Mouse (Mus musculus) adrenal gland, postnatal 14 days (tissue): ENCODE data around the gene Stx16. TPM values are rescaled to one million over a fixed set of nuclear protein-coding genes. Genes with fewer than 3 reads are reported as not detected.

Experiments
- DNase-seq: peaks from one replicate; pipeline ENCODE4 v3.0.0; 2021; ENCODE audit warnings: mixed read lengths
- total RNA-seq: library from RNA; stranded (reverse); gene quantifications from 2 replicates; pipeline ENCODE4 v1.2.3, GENCODE M21; 2021

Gene Stx16
- total RNA-seq, 1 experiment from 2014 or later, result 37.5 TPM

DNA sequence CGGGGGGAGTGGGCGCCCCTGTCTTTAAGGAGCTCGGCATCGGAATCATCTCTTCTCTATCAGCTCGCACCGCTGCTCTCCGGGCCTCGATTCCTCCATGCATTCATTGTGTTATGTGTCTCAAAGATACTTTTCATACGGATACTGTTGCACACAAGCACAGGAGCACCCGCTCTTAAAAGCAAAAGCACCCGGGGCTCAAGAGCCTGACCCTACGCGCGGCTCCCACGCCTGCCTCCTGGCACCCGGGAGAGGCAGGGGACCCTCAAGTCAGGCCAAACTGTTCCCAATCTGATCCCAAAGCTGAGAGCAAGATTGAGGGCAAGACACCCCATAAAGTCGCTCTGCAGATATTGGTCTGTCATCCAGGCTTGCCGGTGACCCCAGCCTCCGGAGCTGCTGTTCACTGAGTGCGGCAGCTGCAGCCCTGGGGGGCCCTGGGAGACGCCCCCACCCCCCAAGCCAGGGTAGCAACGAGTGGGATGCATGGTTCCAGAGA lies 987 bp upstream of the Stx16 start:
- peak; percentile 19 for DNase-seq

DNA sequence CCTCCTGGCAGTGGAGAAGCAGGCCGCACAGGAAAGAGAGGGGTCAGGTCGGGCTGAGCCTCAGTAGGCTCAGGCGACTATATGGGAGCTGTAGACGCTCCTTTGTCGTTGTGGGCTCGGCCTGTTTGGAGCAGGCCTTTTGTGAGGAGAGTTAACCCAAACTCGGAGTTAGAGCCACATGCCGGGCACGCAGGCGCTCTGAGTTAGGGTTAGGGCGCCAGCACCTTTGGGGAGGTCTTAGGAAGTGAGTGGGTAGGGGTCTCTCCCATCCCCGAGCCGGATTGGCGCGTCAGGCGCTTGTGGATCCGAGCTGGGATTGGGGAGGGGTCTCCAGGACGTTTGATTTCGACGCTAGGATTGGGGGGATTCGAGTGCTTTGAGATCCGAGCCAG lies 321 bp downstream of the Stx16 start:
- DNase-seq, result no peak

DNA sequence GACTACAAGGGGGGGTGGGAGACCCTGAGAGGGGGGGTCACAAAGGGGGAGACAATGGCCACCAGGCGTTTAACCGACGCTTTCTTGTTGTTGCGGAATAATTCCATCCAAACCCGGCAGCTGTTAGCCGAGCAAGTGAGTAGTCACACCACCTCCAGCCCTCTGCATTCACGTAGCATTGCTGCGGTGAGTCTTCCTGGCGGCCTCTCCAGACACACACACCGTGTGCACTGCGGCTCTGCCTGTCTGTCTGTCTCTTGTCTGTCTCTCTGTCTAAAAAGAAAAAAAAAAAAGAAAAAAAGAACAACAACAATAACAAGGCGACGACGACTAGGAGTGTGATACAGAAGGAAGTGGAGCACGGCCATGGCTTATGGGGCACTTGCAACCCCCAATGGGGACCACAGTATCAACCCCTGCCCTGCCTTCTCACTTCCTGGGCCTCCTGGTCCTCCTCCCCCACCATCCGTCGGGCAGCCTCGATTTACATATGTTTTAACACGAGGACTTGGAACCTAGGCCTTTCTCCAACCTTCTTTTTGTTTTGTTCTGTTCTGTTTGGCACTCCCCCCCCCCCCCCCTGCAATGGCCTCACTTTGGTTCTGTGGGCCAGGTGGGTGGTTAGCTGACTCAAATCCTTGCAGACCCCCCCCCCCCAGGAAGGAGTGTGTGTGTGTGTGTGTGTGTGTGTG lies 1.0 kb downstream of the Stx16 start:
- DNase-seq, result peak; percentile 45

GRCm38 (mm10) chr2:174077776-174078338 lies 1.7 kb downstream of the Stx16 start:
- DNase-seq, result no peak

GRCm38 (mm10) chr2:174081833-174082232 lies 5.7 kb downstream of the Stx16 start:
- no peak for DNase-seq

DNA sequence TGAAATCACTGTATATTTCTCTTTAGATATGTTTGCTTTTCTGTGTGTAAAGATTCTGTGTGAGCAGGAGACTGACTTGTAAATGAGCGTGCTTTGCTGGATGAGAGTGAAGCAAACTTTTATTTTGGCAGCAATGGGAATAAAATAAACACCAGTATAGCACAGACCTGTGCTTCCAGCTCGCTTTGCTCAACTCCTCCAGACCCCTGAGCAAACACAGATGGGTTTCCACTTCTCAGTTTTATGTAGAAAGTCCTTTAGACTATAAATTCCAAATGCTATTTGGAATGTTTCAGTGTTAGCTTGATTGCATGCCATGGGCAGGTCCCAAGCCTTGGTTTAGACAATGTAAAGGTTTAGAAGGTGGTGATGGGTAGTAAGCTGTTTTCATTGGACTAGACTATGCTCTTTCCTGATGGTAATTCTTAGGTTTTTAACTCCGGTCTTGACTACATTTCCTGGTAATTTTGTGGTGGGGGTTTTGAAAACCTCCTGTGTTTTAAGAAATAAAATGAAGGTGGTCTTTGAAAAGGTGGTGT lies 6.3 kb downstream of the Stx16 start:
- DNase-seq, result no peak

- no peak for DNase-seq
Observed at GRCm38 (mm10) chr2:174095086-174095485, 19.0 kb downstream of the Stx16 start.

DNA sequence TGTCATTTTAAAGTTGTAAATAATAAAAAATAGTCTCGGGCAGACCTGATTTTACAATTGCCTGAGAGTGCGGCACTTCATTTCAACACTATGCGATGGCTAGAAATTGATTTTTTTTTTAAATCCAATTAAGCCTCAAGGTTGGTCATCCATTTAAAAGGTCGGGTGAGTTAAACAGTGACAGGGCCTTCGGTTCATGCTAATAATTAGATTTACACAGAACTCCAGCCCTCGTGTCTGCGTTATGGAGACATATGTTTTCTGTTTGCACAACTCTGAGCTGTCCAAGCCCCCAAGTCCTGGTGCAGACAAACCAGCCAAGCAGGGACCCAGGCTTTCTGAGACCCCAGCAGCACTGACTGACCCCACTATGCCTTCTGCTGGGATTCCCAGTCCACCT lies 26.3 kb downstream of the Stx16 start:
- no peak for DNase-seq

DNA sequence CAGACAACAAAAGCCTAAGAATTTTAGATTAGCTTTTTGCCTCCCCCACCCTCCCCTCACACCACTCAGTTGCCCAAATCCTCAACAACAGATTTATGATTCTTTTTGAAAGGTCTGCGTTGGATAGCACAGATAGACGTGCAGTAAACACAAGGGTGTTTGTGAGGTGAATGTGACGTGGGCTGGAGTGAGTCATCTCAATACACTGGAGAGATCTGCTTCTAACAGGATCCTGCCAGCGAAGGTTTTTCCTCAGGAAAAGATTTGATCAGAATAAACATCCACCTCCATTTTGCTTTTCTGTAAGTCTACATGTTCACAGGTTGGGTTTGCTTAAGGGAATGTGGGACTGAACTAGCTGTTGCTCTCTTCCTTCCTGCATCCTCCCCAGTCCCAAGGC lies 27.4 kb downstream of the Stx16 start:
- DNase-seq, result no peak

DNA sequence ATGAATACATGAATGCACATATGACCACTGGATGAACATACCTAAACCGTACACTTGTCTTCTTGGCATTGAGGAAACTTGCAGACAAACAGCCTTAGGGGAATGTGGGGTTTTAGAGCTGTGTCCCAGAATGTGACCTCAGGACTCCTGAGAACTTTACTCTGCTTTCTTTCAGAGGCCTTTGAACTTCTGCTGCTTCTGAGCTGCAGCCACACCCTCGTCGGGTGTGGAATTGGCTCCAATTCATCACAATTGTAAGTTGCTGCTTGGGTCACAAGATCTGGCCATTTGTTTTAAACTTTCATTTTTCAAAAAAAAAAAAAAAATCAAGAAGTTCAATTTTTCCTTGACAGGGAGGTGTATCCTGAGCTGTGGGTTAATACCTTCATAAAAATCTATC lies 31.3 kb downstream of the Stx16 start:
- DNase-seq, result no peak

DNA sequence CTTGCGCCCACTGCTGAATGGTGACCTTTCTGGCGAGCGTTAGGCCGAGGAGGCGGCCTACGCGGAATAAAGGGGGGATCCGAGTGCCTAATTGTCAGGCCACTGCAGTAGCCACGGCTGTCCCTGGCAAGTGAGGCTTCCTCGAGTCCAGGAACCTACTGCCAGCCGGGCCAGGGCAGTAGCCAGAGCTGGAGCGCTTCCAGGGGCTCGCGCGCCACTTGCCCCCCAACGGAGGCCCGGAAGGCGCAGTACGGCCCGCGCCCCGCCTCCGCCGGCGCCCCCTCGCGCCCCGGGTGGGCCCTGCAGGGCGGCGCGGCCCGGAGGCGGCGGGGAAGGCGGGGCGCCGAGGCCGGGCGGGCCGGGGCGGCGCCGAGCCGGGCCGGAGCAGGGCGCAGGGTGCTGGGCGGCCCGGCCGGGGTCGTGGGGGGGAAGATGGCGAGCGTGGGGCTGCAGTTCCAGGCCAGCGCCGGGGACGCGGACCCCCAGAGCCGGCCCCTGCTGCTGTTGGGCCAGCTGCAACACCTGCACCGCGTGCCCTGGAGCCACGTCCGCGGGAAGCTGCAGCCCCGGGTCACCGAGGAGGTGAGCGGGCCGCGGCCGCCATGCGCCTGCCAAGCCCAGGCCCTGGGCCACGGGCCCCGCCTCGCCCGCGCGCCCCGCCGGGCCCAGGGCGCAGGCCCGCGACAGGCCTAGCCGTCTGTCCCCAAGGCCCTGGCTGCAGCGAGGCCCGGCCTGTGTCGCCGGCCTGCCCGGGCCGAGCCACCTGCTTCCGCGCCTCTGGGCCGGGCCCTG lies 34.1 kb downstream of the Stx16 start, which contains the start of gene Npepl1:
Gene Npepl1 (plus strand): TSS at position 359 of the 792 bp plus-strand sequence.
- peak; percentile 84 for DNase-seq

DNA sequence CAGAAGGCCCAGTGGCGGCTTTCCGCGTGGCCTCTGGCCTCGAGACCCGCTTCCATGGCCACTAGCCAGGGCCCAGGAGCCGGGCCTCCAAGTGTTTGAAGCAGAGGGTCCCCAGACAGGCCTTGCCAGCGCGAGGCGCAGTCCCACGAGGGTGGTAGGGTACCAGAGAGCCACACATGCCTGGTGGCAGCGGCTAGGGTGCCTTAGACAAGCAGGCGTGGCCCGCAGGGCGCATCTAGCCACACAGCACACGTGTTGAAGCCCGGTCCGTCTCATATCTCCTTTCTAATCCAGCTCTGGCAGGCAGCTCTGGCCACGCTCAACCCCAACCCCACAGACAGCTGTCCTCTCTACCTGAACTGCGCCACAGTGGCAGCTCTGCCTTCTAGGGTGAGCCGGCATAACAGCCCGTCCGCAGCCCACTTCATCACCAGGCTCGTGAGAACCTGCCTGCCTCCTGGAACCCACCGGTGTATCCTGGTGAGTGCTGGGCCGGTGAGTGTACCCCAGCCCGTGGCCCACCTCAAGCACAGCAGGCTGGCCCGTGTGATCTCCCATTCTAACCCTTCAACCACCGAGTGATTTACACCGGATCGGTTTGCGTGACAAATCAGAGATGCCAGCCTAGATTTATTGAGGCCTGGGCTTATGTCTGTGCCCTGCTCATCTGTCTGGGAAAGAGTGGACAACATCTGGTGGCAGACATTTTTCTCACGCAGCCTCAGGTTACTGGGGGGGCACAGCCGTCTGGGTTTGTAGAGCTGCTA lies 34.9 kb downstream of the Stx16 start:
- peak; percentile 65 for DNase-seq

GRCm38 (mm10) chr2:174112931-174113330 lies 36.8 kb downstream of the Stx16 start:
- DNase-seq, result no peak

DNA sequence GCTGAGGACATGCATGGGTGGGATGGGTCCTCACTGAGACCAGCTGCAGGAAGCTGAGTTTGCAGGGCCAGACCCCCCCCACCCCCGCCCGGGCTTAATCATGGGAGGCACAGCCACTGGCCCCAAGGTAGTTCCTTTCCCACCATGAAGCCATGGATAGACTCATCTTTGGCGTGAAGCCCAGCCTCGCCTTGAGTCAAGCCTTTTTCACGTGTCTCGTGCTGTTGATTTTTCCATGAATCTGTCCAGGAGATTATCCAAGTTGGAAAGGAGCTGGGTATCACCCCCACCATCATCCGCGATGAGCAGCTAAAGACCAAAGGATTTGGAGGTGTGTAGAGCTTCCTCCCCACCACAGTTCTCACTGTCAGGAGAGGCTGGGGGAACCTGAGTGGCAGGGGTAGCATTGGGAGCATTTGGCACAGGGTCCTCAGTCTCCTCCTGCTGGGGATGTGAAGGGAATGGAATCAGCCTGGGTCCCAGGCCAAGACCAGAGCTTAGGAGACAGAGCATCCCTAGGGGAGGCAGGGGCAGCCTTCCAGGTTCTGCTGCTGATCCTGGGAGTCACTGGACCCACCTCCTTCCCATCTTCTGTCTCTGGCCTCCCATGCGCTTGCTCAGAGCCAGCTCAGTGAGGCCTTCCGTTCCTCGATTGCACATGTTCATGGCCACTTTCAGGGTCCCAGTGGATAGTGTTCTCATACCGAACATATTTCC lies 38.2 kb downstream of the Stx16 start:
- peak; percentile 52 for DNase-seq

DNA sequence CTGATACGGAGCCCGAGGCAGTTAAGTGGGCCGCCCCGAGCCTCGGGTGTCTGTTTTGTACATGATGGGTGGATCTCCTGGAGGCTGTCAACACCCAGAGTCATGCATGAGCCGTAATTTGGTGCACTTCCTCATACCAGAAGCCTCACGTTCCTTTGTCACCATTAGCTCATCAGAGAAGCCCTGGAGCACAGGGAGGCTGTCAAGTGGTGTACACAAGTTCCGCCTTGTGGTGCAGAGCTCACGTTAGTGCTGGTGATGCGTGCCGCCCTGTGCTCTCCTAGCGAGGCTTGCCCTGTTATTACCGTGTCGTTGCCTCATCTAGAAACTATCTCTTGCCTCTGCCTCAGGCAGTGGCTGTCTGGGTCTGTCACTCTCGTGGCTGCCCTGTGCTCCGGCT lies 40.8 kb downstream of the Stx16 start:
- DNase-seq, result peak; percentile 25

GRCm38 (mm10) chr2:174118141-174118540 lies 42.0 kb downstream of the Stx16 start:
- no peak for DNase-seq

GRCm38 (mm10) chr2:174119259-174119658 lies 43.2 kb downstream of the Stx16 start:
- no peak for DNase-seq

DNA sequence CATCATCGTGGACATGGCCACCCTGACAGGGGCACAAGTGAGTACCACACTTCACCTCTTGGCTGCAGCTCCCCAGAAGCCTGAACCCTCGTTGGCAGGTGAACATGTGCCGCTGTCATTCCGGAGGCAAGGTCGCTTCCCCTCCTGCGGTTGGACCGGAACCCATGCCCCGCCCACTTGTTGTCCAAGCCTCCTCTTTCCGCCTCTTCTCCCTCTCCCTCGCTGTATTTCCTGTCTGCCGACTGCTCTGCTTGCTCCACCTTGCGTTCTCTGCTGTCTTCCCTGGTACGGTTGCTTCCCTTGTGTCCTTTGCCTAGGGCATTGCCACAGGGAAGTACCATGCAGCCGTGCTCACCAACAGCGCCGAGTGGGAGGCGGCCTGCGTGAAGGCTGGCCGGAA lies 44.5 kb downstream of the Stx16 start:
- no peak for DNase-seq

DNA sequence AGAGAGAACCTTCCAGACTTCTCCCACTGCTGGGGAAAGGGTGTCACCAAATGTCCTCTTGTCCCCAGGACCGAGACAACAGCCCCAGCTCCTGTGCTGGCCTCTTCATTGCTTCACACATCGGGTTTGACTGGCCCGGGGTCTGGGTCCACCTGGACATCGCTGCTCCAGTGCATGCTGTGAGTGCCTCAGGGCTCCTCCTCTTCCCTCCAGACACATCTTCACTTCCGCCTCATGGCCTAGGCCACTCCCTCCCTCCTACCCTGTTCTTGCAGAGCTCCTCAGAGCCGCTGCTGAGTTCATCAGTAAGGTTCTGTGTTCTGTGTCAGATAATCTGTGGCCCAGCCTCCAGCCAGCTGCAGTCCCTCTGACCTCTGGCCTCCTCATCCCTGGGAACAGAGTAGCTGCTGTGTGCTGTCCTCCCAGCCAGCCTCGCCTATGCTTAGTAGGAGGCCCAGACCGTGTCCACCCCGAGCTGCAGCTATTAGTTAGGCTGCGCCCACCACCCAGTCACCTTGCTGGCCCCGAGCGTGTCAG lies 45.4 kb downstream of the Stx16 start:
- DNase-seq, result no peak

DNA sequence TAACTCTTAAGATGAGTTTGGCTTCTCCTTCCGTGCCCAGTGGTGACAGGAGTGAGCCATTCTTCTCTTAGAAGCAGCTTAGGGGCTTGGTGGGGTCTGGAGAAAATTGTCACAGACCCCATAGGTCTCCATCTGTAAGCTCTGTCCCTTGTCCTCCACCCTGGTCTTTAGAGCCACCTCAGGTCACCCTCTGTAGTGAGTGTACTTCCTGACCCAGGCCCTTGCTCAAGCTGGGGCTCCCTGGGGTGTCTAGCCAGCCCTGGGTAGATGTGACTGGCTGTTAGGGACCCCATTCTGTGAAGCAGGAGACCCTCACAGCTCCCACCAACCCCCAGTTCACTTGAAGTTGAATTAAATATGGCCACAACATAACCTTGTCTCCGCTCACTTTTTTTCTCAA lies 46.2 kb downstream of the Stx16 start:
- DNase-seq, result no peak

- no peak for DNase-seq
Observed at GRCm38 (mm10) chr2:174123731-174124130, 47.6 kb downstream of the Stx16 start.
